8 mouse cellular contexts compared by ENCODE assay signal in the genomic region with DNA sequence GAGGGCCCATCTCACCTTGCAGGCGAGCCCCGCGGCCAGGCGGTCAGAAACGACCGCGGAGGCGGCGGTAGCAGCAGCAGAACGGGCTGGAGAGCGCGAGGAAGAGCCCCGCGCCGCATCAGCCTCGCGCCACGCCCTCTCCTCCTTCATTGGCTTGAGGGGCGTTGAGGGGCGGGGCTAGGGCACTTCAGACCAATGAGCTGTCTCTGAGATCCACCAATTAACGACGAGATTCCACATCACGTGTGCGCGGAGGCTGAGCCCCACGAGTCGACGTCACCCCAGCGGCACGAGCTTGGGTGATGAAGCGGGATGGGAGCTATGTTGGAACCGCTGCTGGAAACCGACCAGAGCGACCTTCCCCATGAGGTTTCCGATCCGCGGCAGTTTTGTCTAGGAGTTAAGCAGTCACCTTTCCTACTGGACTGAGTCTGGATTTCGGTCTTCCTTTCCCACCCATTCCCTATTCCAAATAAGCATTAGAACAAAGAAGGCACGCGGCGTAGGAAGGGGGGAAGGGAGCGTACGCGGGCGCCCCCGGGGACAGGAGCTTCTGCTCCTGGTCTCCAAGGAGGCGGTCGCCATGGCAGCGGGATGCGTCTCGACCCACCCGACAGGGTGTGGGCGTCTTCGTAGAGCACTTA. TPM values are rescaled to one million over a fixed set of nuclear protein-coding genes. Genes with fewer than 3 reads are reported as not detected.
DNase-seq lines count a peak whose midpoint lies in the region; ATAC-seq and TF ChIP-seq lines count a peak whose summit lies in the region.

A gene (minus strand): TSS at position 144 of the 644 bp plus-strand sequence.

- H3K4me3 ChIP-seq in forebrain, embryonic 10.5 days, result peak within 1 kb of the TSS; percentile 66
- peak within 1 kb of the TSS; percentile 87 for H3K4me3 ChIP-seq in heart, embryonic 15.5 days
- H3K4me3 ChIP-seq in liver, embryonic 14.5 days (ENCODE audit: insufficient read depth in 1 of 2, low read depth in 2 of 2, low read length in 2 of 2), result peak within 1 kb of the TSS; percentile 78 to 82
- H3K4me3 ChIP-seq in neural tube, embryonic 11.5 days (ENCODE audit: low read depth, low read length), result peak within 1 kb of the TSS; percentile 71
- H3K4me3 ChIP-seq in stomach, postnatal 0 days (ENCODE audit: low read depth, low read length), result peak within 1 kb of the TSS; percentile 63

- H3K27me3 ChIP-seq in forebrain, embryonic 10.5 days (ENCODE audit: poor library complexity, severe bottlenecking), result peaks cover 5% of the 10 kb centered on the region; the same call in 1 of the 2 replicates
- no peaks in the 10 kb centered on the region for H3K27me3 ChIP-seq in heart, embryonic 15.5 days
- H3K27me3 ChIP-seq in liver, embryonic 14.5 days (ENCODE audit: control insufficient read depth, insufficient read depth, low read length), result no peaks in the 10 kb centered on the region
- no peaks in the 10 kb centered on the region for H3K27me3 ChIP-seq in neural tube, embryonic 11.5 days (ENCODE audit: control insufficient read depth, insufficient read depth, low read length)
- no peaks in the 10 kb centered on the region for H3K27me3 ChIP-seq in stomach, postnatal 0 days (ENCODE audit: control insufficient read depth, insufficient read depth, low read length)

- peak; percentile 98 for ATAC-seq in heart, embryonic 15.5 days (replicated peaks; ENCODE audit: insufficient number of reproducible peaks, insufficient read depth, low FRiP score, low read depth)
- ATAC-seq in liver, embryonic 14.5 days (ENCODE audit: insufficient read depth), result peak; percentile 95
- ATAC-seq in neural tube, embryonic 11.5 days (ENCODE audit: insufficient read depth, low FRiP score, low TSS enrichment), result peak; percentile 97
- peak; percentile 97 for ATAC-seq in stomach, postnatal 0 days (ENCODE audit: low FRiP score, low TSS enrichment)

- peak; percentile 87 to 92 for DNase-seq in CD8-positive naive resting alpha-beta T cell, adult 2 months (ENCODE audit: low read depth in 2 of 2, low spot score in 2 of 2)
- DNase-seq in c-Kit-positive CD71-negative TER-119-negative erythroid progenitor cells, embryonic 14.5 days (ENCODE audit: low read depth), result peak; percentile 98
- DNase-seq in forebrain, embryonic 10.5 days (ENCODE audit: extremely low spot score, low spot score), result peak; percentile 95
- peak; percentile 99 for DNase-seq in kidney, postnatal 25 days
- DNase-seq in liver, embryonic 14.5 days (ENCODE audit: low read depth in 3 of 3, low spot score in 3 of 3), result peak; percentile 99
- peak; percentile 98 for DNase-seq in neural tube, embryonic 11.5 days (ENCODE audit: low spot score)
- peak; percentile 97 for DNase-seq in stomach, postnatal 0 days (ENCODE audit: low spot score)

- peak within 1 kb of the TSS; percentile 86 for H3K4me2 ChIP-seq in heart, embryonic 15.5 days
- H3K4me2 ChIP-seq in liver, embryonic 14.5 days (ENCODE audit: low read depth), result peak within 1 kb of the TSS; percentile 100
- H3K4me2 ChIP-seq in neural tube, embryonic 11.5 days (ENCODE audit: low read depth), result peak within 1 kb of the TSS; percentile 93
- H3K4me2 ChIP-seq in stomach, postnatal 0 days (replicated peaks; ENCODE audit: low read depth), result peak within 1 kb of the TSS; percentile 98

- no peak for TF ChIP-seq CTCF in liver, embryonic 14.5 days (IDR thresholded peaks at IDR 0.05; ENCODE audit: low read depth)
- TF ChIP-seq CTCF in stomach, postnatal 0 days (IDR thresholded peaks at IDR 0.05; ENCODE audit: low read depth), result no peak

- H3K9me3 ChIP-seq in forebrain, embryonic 10.5 days, result no peaks in the 10 kb centered on the region
- no peaks in the 10 kb centered on the region for H3K9me3 ChIP-seq in heart, embryonic 15.5 days (replicated peaks)
- no peaks in the 10 kb centered on the region for H3K9me3 ChIP-seq in liver, embryonic 14.5 days (ENCODE audit: control insufficient read depth, low read length)
- no peaks in the 10 kb centered on the region for H3K9me3 ChIP-seq in neural tube, embryonic 11.5 days (ENCODE audit: control insufficient read depth, low read length)
- H3K9me3 ChIP-seq in stomach, postnatal 0 days (ENCODE audit: control insufficient read depth, low read length), result 0 out of 2 replicates have a peak, but pooled peaks cover 1% of the 10 kb centered on the region

- TF ChIP-seq EP300 in liver, embryonic 14.5 days (IDR thresholded peaks at IDR 0.05; ENCODE audit: low read depth), result no peak
- TF ChIP-seq EP300 in stomach, postnatal 0 days (optimal IDR thresholded peaks at IDR 0.05), result no peak

- H3K9ac ChIP-seq in heart, embryonic 15.5 days, result peak within 1 kb of the TSS; percentile 81
- H3K9ac ChIP-seq in liver, embryonic 14.5 days (replicated peaks), result peak within 1 kb of the TSS; percentile 91
- H3K9ac ChIP-seq in neural tube, embryonic 11.5 days (ENCODE audit: low read length), result peak within 1 kb of the TSS; percentile 81
- H3K9ac ChIP-seq in stomach, postnatal 0 days (ENCODE audit: low read length), result peak within 1 kb of the TSS; percentile 71

- H3K27ac ChIP-seq in forebrain, embryonic 10.5 days, result peak within 1 kb of the TSS; percentile 96
- peak within 1 kb of the TSS; percentile 91 for H3K27ac ChIP-seq in heart, embryonic 15.5 days
- H3K27ac ChIP-seq in liver, embryonic 14.5 days, result peak within 1 kb of the TSS; percentile 92
- H3K27ac ChIP-seq in neural tube, embryonic 11.5 days (ENCODE audit: low read depth, low read length), result peak within 1 kb of the TSS; percentile 90
- H3K27ac ChIP-seq in stomach, postnatal 0 days (replicated peaks), result peak within 1 kb of the TSS; percentile 87

- peaks cover 34% of the 10 kb centered on the region for H3K4me1 ChIP-seq in forebrain, embryonic 10.5 days
- peaks cover 31% of the 10 kb centered on the region for H3K4me1 ChIP-seq in heart, embryonic 15.5 days (replicated peaks)
- peaks cover 14% of the 10 kb centered on the region in 2 experiments for H3K4me1 ChIP-seq in liver, embryonic 14.5 days (replicated peaks; ENCODE audit: control insufficient read depth in 2 of 2, insufficient read depth in 2 of 2, low read length in 1 of 2)
- H3K4me1 ChIP-seq in neural tube, embryonic 11.5 days (ENCODE audit: control insufficient read depth, insufficient read depth, low read length), result 0 out of 2 replicates have a peak, but pooled peaks cover 10% of the 10 kb centered on the region
- H3K4me1 ChIP-seq in stomach, postnatal 0 days (replicated peaks; ENCODE audit: control insufficient read depth, insufficient read depth), result no peaks in the 10 kb centered on the region

- peaks cover 21% of the 10 kb centered on the region for H3K36me3 ChIP-seq in forebrain, embryonic 10.5 days (replicated peaks)
- no peaks in the 10 kb centered on the region; the same call in 1 of the 2 replicates for H3K36me3 ChIP-seq in heart, embryonic 15.5 days
- peaks cover 4% of the 10 kb centered on the region for H3K36me3 ChIP-seq in liver, embryonic 14.5 days (replicated peaks; ENCODE audit: control insufficient read depth, insufficient read depth, low read depth)
- H3K36me3 ChIP-seq in neural tube, embryonic 11.5 days (ENCODE audit: control insufficient read depth, insufficient read depth, low read length), result no peaks in the 10 kb centered on the region
- no peaks in the 10 kb centered on the region for H3K36me3 ChIP-seq in stomach, postnatal 0 days (ENCODE audit: control insufficient read depth, insufficient read depth, low read length)

- 0% methylated on average over 54 of the region's 54 CpGs for WGBS in forebrain, embryonic 10.5 days
- 0% methylated on average over 54 of the region's 54 CpGs for WGBS in heart, embryonic 15.5 days
- under 1% methylated on average over 54 of the region's 54 CpGs for whole genome bisulfite sequencing in liver, embryonic 14.5 days (ENCODE audit: insufficient replicate concordance)
- WGBS in neural tube, embryonic 11.5 days, result under 1% methylated on average over 54 of the region's 54 CpGs
- under 1% methylated on average over 54 of the region's 54 CpGs for WGBS in stomach, postnatal 0 days

RNA-seq across cellular contexts. Expression of the gene that starts here (rescaled TPM):
- 128 and 129 TPM in 2 replicates for polyA plus RNA-seq in forebrain, embryonic 10.5 days (2016; fragmentation: Nextera tagmentation; extraction: Ambion mirVana)
- polyA plus RNA-seq in heart, embryonic 15.5 days (2015; fragmentation: Nextera tagmentation; extraction: Ambion mirVana), result 59.5 and 71.3 TPM in 2 replicates
- polyA plus RNA-seq in liver, embryonic 14.5 days (2012; rRNA removed), result 105 and 125 TPM in 2 replicates
- 129 and 153 TPM in 2 replicates for polyA plus RNA-seq in liver, embryonic 14.5 days (2014; fragmentation: Nextera tagmentation; extraction: Ambion mirVana)
- polyA plus RNA-seq in neural tube, embryonic 11.5 days (2014; fragmentation: Nextera tagmentation; extraction: Ambion mirVana), result 126 and 130 TPM in 2 replicates
- polyA plus RNA-seq in stomach, postnatal 0 days (2015; fragmentation: Nextera tagmentation; extraction: Ambion mirVana), result 42.6 and 43.6 TPM in 2 replicates

Comparison
In these comparisons a context has a peak if more than half of its experiments do, and no peak if none do; other contexts are left out.
1. Peak in every context shown above with its lines: DNase-seq, ATAC-seq, H3K4me3 ChIP-seq and H3K27ac ChIP-seq.